Mouse (Mus musculus) testis, postnatal 10 days (tissue): ENCODE measurements around the gene Olfr1383.
"Not testable (repeated sequence)": the region's sequence is repeated elsewhere in the genome, so short reads cannot be mapped to it uniquely, and the experiment has no call there.

Experiments
- DNase-seq: peaks from one replicate; pipeline ENCODE4 v3.0.0; 2021; ENCODE audit warnings: low spot score

The Olfr1383 gene

GRCm38 (mm10) chr11:49519348-49519747, at the start of gene Olfr1383:
Gene Olfr1383, plus strand, starts transcription at chr11:49519648.
- no peak for DNase-seq

- no peak for DNase-seq
Observed at GRCm38 (mm10) chr11:49485973-49486372, 33.5 kb upstream of the Olfr1383 start.

- not testable (repeated sequence) for DNase-seq
Observed at GRCm38 (mm10) chr11:49488770-49489169, 30.7 kb upstream of the Olfr1383 start, which contains the start of gene Olfr1385. Gene Olfr1385, plus strand, starts transcription at chr11:49489070.

GRCm38 (mm10) chr11:49518086-49518485, 1.4 kb upstream of the Olfr1383 start:
- DNase-seq = no peak

- no peak for DNase-seq
Observed at GRCm38 (mm10) chr11:49527947-49528346, 8.5 kb downstream of the Olfr1383 start, which contains the start of gene Olfr1382. Gene Olfr1382, plus strand, starts transcription at chr11:49528247.

GRCm38 (mm10) chr11:49532761-49533160, 13.3 kb downstream of the Olfr1383 start:
- DNase-seq = no peak

- DNase-seq = not testable (repeated sequence)
Observed at GRCm38 (mm10) chr11:49536631-49537030, 17.2 kb downstream of the Olfr1383 start.

GRCm38 (mm10) chr11:49543149-49543548, 23.7 kb downstream of the Olfr1383 start, which contains the start of gene Olfr1381:
Gene Olfr1381, plus strand, starts transcription at chr11:49543449.
- not testable (repeated sequence) for DNase-seq

- DNase-seq = not testable (repeated sequence)
Observed at GRCm38 (mm10) chr11:49554033-49554432, 34.6 kb downstream of the Olfr1383 start.

GRCm38 (mm10) chr11:49556578-49556977, 37.1 kb downstream of the Olfr1383 start, which contains the start of gene Olfr1380:
Gene Olfr1380, plus strand, starts transcription at chr11:49556878.
- not testable (repeated sequence) for DNase-seq

- DNase-seq = not testable (repeated sequence)
Observed at GRCm38 (mm10) chr11:49575054-49575453, 55.6 kb downstream of the Olfr1383 start.
